Mouse (Mus musculus): ENCODE measurements around the gene Rexo1.
"Not testable (repeated sequence)": the region's sequence is repeated elsewhere in the genome, so short reads cannot be mapped to it uniquely, and the experiment has no call there.

Rexo1 gene

GRCm38 (mm10) chr10:80561116-80561944 lies at the start of gene Rexo1:
Rexo1 (minus strand) TSS chr10:80561560.
- DNase-seq (ENCODE audit: low spot score in 2 of 2), result peak; percentile 90 to 93

- peak; percentile 50 to 58 for DNase-seq (ENCODE audit: low spot score in 2 of 2)
These were observed 49.7 kb upstream of the Rexo1 start for GRCm38 (mm10) chr10:80611024-80611423.

GRCm38 (mm10) chr10:80610116-80610785 lies 48.9 kb upstream of the Rexo1 start:
- no peak for DNase-seq (ENCODE audit: low spot score in 2 of 2)

GRCm38 (mm10) chr10:80609269-80609924 lies 48.0 kb upstream of the Rexo1 start:
- no peak for DNase-seq (ENCODE audit: low spot score in 2 of 2)

GRCm38 (mm10) chr10:80608435-80608834 lies 47.1 kb upstream of the Rexo1 start:
- no peak for DNase-seq (ENCODE audit: low spot score in 2 of 2)

- DNase-seq (ENCODE audit: low spot score in 2 of 2), result no peak
These were observed 45.5 kb upstream of the Rexo1 start for GRCm38 (mm10) chr10:80606737-80607350.

GRCm38 (mm10) chr10:80606306-80606705 lies 44.9 kb upstream of the Rexo1 start:
- no peak for DNase-seq (ENCODE audit: low spot score in 2 of 2)

- DNase-seq (ENCODE audit: low spot score in 2 of 2), result not testable (repeated sequence)
These were observed 44.4 kb upstream of the Rexo1 start, which contains the start of gene Gm49322 for GRCm38 (mm10) chr10:80605721-80606120. Gm49322 (plus strand) TSS chr10:80606021.

- no peak for DNase-seq (ENCODE audit: low spot score in 2 of 2)
These were observed 43.6 kb upstream of the Rexo1 start for GRCm38 (mm10) chr10:80604988-80605387.

GRCm38 (mm10) chr10:80604001-80604509 lies 42.7 kb upstream of the Rexo1 start:
- peak; percentile 45 to 68 for DNase-seq (ENCODE audit: low spot score in 2 of 2)

- no peak for DNase-seq (ENCODE audit: low spot score in 2 of 2)
These were observed 42.0 kb upstream of the Rexo1 start for GRCm38 (mm10) chr10:80603364-80603763.

- DNase-seq (ENCODE audit: low spot score in 2 of 2), result peak; percentile 87 to 90
These were observed 41.5 kb upstream of the Rexo1 start, which contains the start of the genes Scamp4 and Adat3 for GRCm38 (mm10) chr10:80602698-80603325. Scamp4 (plus strand) TSS chr10:80602872. Adat3 (plus strand) TSS chr10:80602880.

- no peak for DNase-seq (ENCODE audit: low spot score in 2 of 2)
These were observed 35.0 kb upstream of the Rexo1 start for GRCm38 (mm10) chr10:80596318-80596717.

- DNase-seq (ENCODE audit: low spot score in 2 of 2), result peak; percentile 88 to 94
These were observed 28.8 kb upstream of the Rexo1 start, which contains the start of gene Abhd17a for GRCm38 (mm10) chr10:80589879-80590854. Abhd17a (minus strand) TSS chr10:80590341.

- DNase-seq (ENCODE audit: low spot score in 2 of 2), result peak; percentile 42 to 55
These were observed 27.9 kb upstream of the Rexo1 start for GRCm38 (mm10) chr10:80589127-80589878.

GRCm38 (mm10) chr10:80587305-80587657 lies 25.9 kb upstream of the Rexo1 start:
- DNase-seq (ENCODE audit: low spot score in 2 of 2), result no peak

- DNase-seq (ENCODE audit: low spot score in 2 of 2), result no peak
These were observed 25.3 kb upstream of the Rexo1 start for GRCm38 (mm10) chr10:80586407-80587304.

- no peak for DNase-seq (ENCODE audit: low spot score in 2 of 2)
These were observed 24.2 kb upstream of the Rexo1 start for GRCm38 (mm10) chr10:80585581-80585980.

Measured in spleen, postnatal 14 days (tissue).